Mouse (Mus musculus) C2C12 (cell line): Measurements from ENCODE around the gene Lifr.

ENCODE experiments used
- CEBPB ChIP-seq: IDR thresholded peaks from one replicate; pipeline ENCODE4 v1.6.1; 2011; ENCODE audit warnings: low read depth, mild to moderate bottlenecking, control low read depth, moderate library complexity
- CTCF ChIP-seq: IDR thresholded peaks from one replicate; pipeline ENCODE4 v1.5.1; 2011; ENCODE audit not compliant: control insufficient read depth, insufficient read depth, insufficient read length
- MYOD1 ChIP-seq: IDR thresholded peaks from one replicate; pipeline ENCODE4 v1.6.1; 2011; ENCODE audit warnings: low read depth; ENCODE audit not compliant: control insufficient read depth, insufficient read length
- MYOG ChIP-seq: IDR thresholded peaks from one replicate; pipeline ENCODE4 v1.6.1; 2011; ENCODE audit not compliant: control insufficient read depth, insufficient read length; ENCODE audit errors: extremely low read depth
- USF1 ChIP-seq: IDR thresholded peaks from one replicate; pipeline ENCODE4 v1.6.1; 2011; ENCODE audit warnings: low read depth, mild to moderate bottlenecking, control low read depth, moderate library complexity

GRCm38 (mm10) chr15:7108160-7108559 is 17.7 kb downstream of the Lifr start:
- TF ChIP-seq CTCF, result no peak
- no peak for TF ChIP-seq USF1
- no peak for TF ChIP-seq MYOD1
- no peak for TF ChIP-seq MYOG
- TF ChIP-seq CEBPB, result no peak
